10 mouse cellular contexts compared by ENCODE assay signal in genomic region chr6:142567452-142567851, GRCm38 (mm10). TPM values are rescaled to one million over a fixed set of nuclear protein-coding genes. Genes with fewer than 3 reads are reported as not detected.
DNase-seq lines count a peak whose midpoint lies in the region; ATAC-seq and TF ChIP-seq lines count a peak whose summit lies in the region.
"Had no signal": no experiment of that assay in that cellular context is flagged by ENCODE, and none has a peak within 500 bp of the region (broad histone marks: within the 10 kb centered on the region; RNA-seq: fewer than 3 reads in every experiment).

No protein-coding gene starts in this region.

- no peak overlapping the region for H3K4me3 ChIP-seq in lung, embryonic 14.5 days (ENCODE audit: low read depth, low read length)
- H3K4me3 ChIP-seq in lung, adult 2 months (replicated peaks; ENCODE audit: extremely low read depth, low read depth, low read length): no peak overlapping the region
- H3K4me3 ChIP-seq in heart, embryonic 12.5 days: no peak overlapping the region
- H3K4me3 ChIP-seq in liver, embryonic 12.5 days: no peak overlapping the region
- H3K4me3 ChIP-seq: embryonic facial prominence, embryonic 15.5 days; limb, embryonic 13.5 days had no signal

- WGBS in lung, embryonic 14.5 days: 8% methylated on average over 5 of the region's 5 CpGs
- 16% methylated on average over 5 of the region's 5 CpGs for WGBS in lung, adult 2 months
- WGBS in heart, embryonic 12.5 days: 10% methylated on average over 5 of the region's 5 CpGs
- WGBS in liver, embryonic 12.5 days (ENCODE audit: insufficient replicate concordance): 23% methylated on average over 5 of the region's 5 CpGs

- no peaks in the 10 kb centered on the region for H3K36me3 ChIP-seq in lung, embryonic 14.5 days (ENCODE audit: insufficient read depth)
- H3K36me3 ChIP-seq in heart, embryonic 12.5 days: no peaks in the 10 kb centered on the region
- no peaks in the 10 kb centered on the region for H3K36me3 ChIP-seq in liver, embryonic 12.5 days
- H3K36me3 ChIP-seq: embryonic facial prominence, embryonic 15.5 days; limb, embryonic 13.5 days had no signal

- no peak overlapping the region for H3K27ac ChIP-seq in lung, embryonic 14.5 days (ENCODE audit: low read depth)
- H3K27ac ChIP-seq in heart, embryonic 12.5 days (ENCODE audit: poor library complexity, severe bottlenecking): peak overlapping the region; percentile 38; the same call in 1 of the 2 replicates
- H3K27ac ChIP-seq in liver, embryonic 12.5 days: no peak overlapping the region
- H3K27ac ChIP-seq: embryonic facial prominence, embryonic 15.5 days; limb, embryonic 13.5 days had no signal

- no peak overlapping the region for H3K9ac ChIP-seq in lung, embryonic 14.5 days
- no peak overlapping the region for H3K9ac ChIP-seq in heart, embryonic 12.5 days
- no peak overlapping the region for H3K9ac ChIP-seq in liver, embryonic 12.5 days
- H3K9ac ChIP-seq: embryonic facial prominence, embryonic 15.5 days; limb, embryonic 13.5 days had no signal

- peaks cover 9% of the 10 kb centered on the region for H3K4me1 ChIP-seq in lung, embryonic 14.5 days (ENCODE audit: insufficient read depth)
- H3K4me1 ChIP-seq in lung, adult 2 months (ENCODE audit: control insufficient read depth, insufficient read depth, low read length): no peaks in the 10 kb centered on the region; the same call in 1 of the 2 replicates
- H3K4me1 ChIP-seq in heart, embryonic 12.5 days (replicated peaks): peaks cover 26% of the 10 kb centered on the region
- peaks cover 11% of the 10 kb centered on the region; the same call in 1 of the 2 replicates for H3K4me1 ChIP-seq in liver, embryonic 12.5 days

- no peak for TF ChIP-seq CTCF in lung, embryonic 14.5 days (IDR thresholded peaks at IDR 0.05; ENCODE audit: low read depth)
- no peak for TF ChIP-seq CTCF in lung, adult 2 months (IDR thresholded peaks at IDR 0.05; ENCODE audit: insufficient read depth, low read length)

- ATAC-seq in lung, embryonic 14.5 days (ENCODE audit: insufficient read depth): peak; percentile 65; the same call in 1 of the 2 replicates
- ATAC-seq in heart, embryonic 12.5 days (ENCODE audit: insufficient number of reproducible peaks, low FRiP score): peak; percentile 66
- peak; percentile 28; the same call in 1 of the 2 replicates for ATAC-seq in liver, embryonic 12.5 days

- H3K27me3 ChIP-seq in lung, embryonic 14.5 days (ENCODE audit: insufficient read depth, low read length): peaks cover 26% of the 10 kb centered on the region
- H3K27me3 ChIP-seq in heart, embryonic 12.5 days (replicated peaks): peaks cover 31% of the 10 kb centered on the region
- H3K27me3 ChIP-seq in liver, embryonic 12.5 days (replicated peaks): peaks cover 42% of the 10 kb centered on the region

- peak overlapping the region; percentile 34; the same call in 1 of the 2 replicates for H3K4me2 ChIP-seq in lung, embryonic 14.5 days
- H3K4me2 ChIP-seq in heart, embryonic 12.5 days: peak overlapping the region; percentile 31; the same call in 1 of the 2 replicates
- no peak overlapping the region for H3K4me2 ChIP-seq in liver, embryonic 12.5 days
- H3K4me2 ChIP-seq: embryonic facial prominence, embryonic 15.5 days; limb, embryonic 13.5 days had no signal

- no peaks in the 10 kb centered on the region for H3K9me3 ChIP-seq in lung, embryonic 14.5 days (ENCODE audit: low read depth, low read length)
- H3K9me3 ChIP-seq in heart, embryonic 12.5 days (replicated peaks): no peaks in the 10 kb centered on the region
- no peaks in the 10 kb centered on the region for H3K9me3 ChIP-seq in liver, embryonic 12.5 days (replicated peaks)
- H3K9me3 ChIP-seq: embryonic facial prominence, embryonic 15.5 days; limb, embryonic 13.5 days had no signal

- peak; percentile 91 for DNase-seq in lung, embryonic 14.5 days
- DNase-seq in lung, adult 2 months: no peak
- DNase-seq in thymus, postnatal 10 days (ENCODE audit: low spot score in 2 of 2): peak; percentile 33 to 46
- DNase-seq in cerebellum, adult 11 months: no peak
- no peak for DNase-seq in layer of hippocampus, adult 9-11 months
- no peak for DNase-seq in urinary bladder, postnatal 25 days (ENCODE audit: low spot score)

- no peak for TF ChIP-seq POLR2A in lung, adult 2 months (IDR thresholded peaks at IDR 0.05; ENCODE audit: borderline replicate concordance, extremely low read depth, low read depth, low read length)

RNA-seq across cellular contexts. Expression of gene Kcnj8, which starts 4.0 kb away (rescaled TPM):
- polyA plus RNA-seq in lung, embryonic 14.5 days (2014; fragmentation: Nextera tagmentation; extraction: Ambion mirVana): 13.6 and 16.3 TPM in 2 replicates
- polyA plus RNA-seq in lung, adult 2 months (2012; rRNA removed): 7.8 and 8.1 TPM in 2 replicates
- polyA plus RNA-seq in heart, embryonic 12.5 days (2016; fragmentation: Nextera tagmentation; extraction: Ambion mirVana): 2.5 TPM in 2 replicates
- polyA plus RNA-seq in liver, embryonic 12.5 days (2016; fragmentation: Nextera tagmentation; extraction: Ambion mirVana): 2.5 and 3.1 TPM in 2 replicates

RNA-seq across cellular contexts. Expression of gene Ldhb, which starts 59.7 kb away (rescaled TPM):
- polyA plus RNA-seq in lung, embryonic 14.5 days (2014; fragmentation: Nextera tagmentation; extraction: Ambion mirVana): 215 and 230 TPM in 2 replicates
- 138 and 224 TPM in 2 replicates for polyA plus RNA-seq in lung, adult 2 months (2012; rRNA removed)
- 777 and 782 TPM in 2 replicates for polyA plus RNA-seq in heart, embryonic 12.5 days (2016; fragmentation: Nextera tagmentation; extraction: Ambion mirVana)
- 61.7 and 63.3 TPM in 2 replicates for polyA plus RNA-seq in liver, embryonic 12.5 days (2016; fragmentation: Nextera tagmentation; extraction: Ambion mirVana)

Comparison
In these comparisons a context has a peak if more than half of its experiments do, and no peak if none do; other contexts are left out.
1. DNase-seq: peak in lung, embryonic 14.5 days (single experiment) and thymus, postnatal 10 days (2 of 2); none in lung, adult 2 months (single experiment), cerebellum, adult 11 months (single experiment), layer of hippocampus, adult 9-11 months (single experiment) and urinary bladder, postnatal 25 days (single experiment).
2. Peak in every context shown above with its lines, with median percentiles within 50 percentile points of each other: ATAC-seq.